Mouse (Mus musculus) neural tube, embryonic 13.5 days (tissue): ENCODE results near the gene Nsun4. TPM values are rescaled to one million over a fixed set of nuclear protein-coding genes. Genes with fewer than 3 reads are reported as not detected.
A peak's percentile ranks its signal among the peaks of the same experiment; 100 is the strongest.

Experiments used
- ATAC-seq: fragments of 200-750 bp; cut with Nextera tagmentation; 2 replicates; pipeline ENCODE4 v1.8.0; 2017; ENCODE audit warnings: low read depth, mild to moderate bottlenecking, moderate TSS enrichment, moderate library complexity
- H3K27ac ChIP-seq: fragments of 300-500 bp; sonication (generic); replicated peaks from 2 replicates; pipeline ENCODE4 v1.5.1; 2015; ENCODE audit warnings: moderate library complexity, mild to moderate bottlenecking, inconsistent platforms
- H3K27me3 ChIP-seq: fragments of 300-500 bp; sonication (generic); 2 replicates; pipeline ENCODE4 v1.6.1; 2015; ENCODE audit warnings: mild to moderate bottlenecking, inconsistent platforms
- H3K36me3 ChIP-seq: fragments of 300-500 bp; sonication (generic); 2 replicates; pipeline ENCODE4 v1.6.1; 2015; ENCODE audit warnings: mild to moderate bottlenecking, inconsistent platforms
- H3K4me1 ChIP-seq: fragments of 300-500 bp; sonication (generic); replicated peaks from 2 replicates; pipeline ENCODE4 v1.6.1; 2015; ENCODE audit warnings: inconsistent platforms
- H3K4me2 ChIP-seq: fragments of 300-500 bp; sonication (generic); 2 replicates; pipeline ENCODE4 v1.6.1; 2015; ENCODE audit warnings: inconsistent platforms, mild to moderate bottlenecking, moderate library complexity
- H3K4me3 ChIP-seq: fragments of 300-500 bp; sonication (generic); 2 replicates; pipeline ENCODE4 v1.5.1; 2015; ENCODE audit warnings: mild to moderate bottlenecking, inconsistent platforms
- H3K9ac ChIP-seq: fragments of 300-500 bp; sonication (generic); 2 replicates; pipeline ENCODE4 v1.6.1; 2015; ENCODE audit warnings: moderate library complexity, mild to moderate bottlenecking, inconsistent platforms
- H3K9me3 ChIP-seq: fragments of 300-500 bp; sonication (generic); 2 replicates; pipeline ENCODE4 v1.6.1; 2016; ENCODE audit warnings: inconsistent platforms
- WGBS: fragments of 180-500 bp; shearing (Covaris S2); methylation state at CpG from one replicate; pipeline ENCODE4 v1.1.7; 2015; 5-methylcytosine and 5-hydroxymethylcytosine counted together
- polyA plus RNA-seq: library from polyadenylated mRNA; unstranded; fragments of >200 nt; fragmentation: Nextera tagmentation; extraction: Ambion mirVana; gene quantifications from 2 replicates; pipeline ENCODE4 v1.2.1, GENCODE M21; 2015

The Nsun4 gene
- polyA plus RNA-seq = 13.7 and 17.2 TPM in 2 replicates

- Histone ChIP-seq H3K4me2 (peak within 1 kb of the TSS; percentile 73), H3K9ac (peak within 1 kb of the TSS; percentile 68), H3K27me3 (no peaks in the 10 kb centered on the region), H3K4me1 (peaks cover 19% of the 10 kb centered on the region), H3K36me3 (no peaks in the 10 kb centered on the region; the same call in 1 of the 2 replicates), H3K9me3 (no peaks in the 10 kb centered on the region), H3K27ac (peak within 1 kb of the TSS; percentile 90), H3K4me3 (peak within 1 kb of the TSS; percentile 54)
- peak; percentile 95 for ATAC-seq
- WGBS = under 1% methylated on average over 35 of the region's 35 CpGs
These were observed at the start of gene Nsun4 for GRCm38 (mm10) chr4:116053399-116053961. Gene Nsun4, minus strand, starts transcription at chr4:116053876.

GRCm38 (mm10) chr4:116100959-116101358 is 47.3 kb upstream of the Nsun4 start:
- Histone ChIP-seq H3K4me2 (no peak overlapping the region), H3K4me3 (no peak overlapping the region), H3K9me3 (no peaks in the 10 kb centered on the region), H3K4me1 (no peaks in the 10 kb centered on the region), H3K27ac (no peak overlapping the region), H3K27me3 (no peaks in the 10 kb centered on the region), H3K36me3 (peaks cover 58% of the 10 kb centered on the region), H3K9ac (no peak overlapping the region)
- no peak for ATAC-seq
- 92% methylated on average over 7 of the region's 7 CpGs for WGBS

- WGBS = 88% methylated on average over 8 of the region's 8 CpGs
- no peak overlapping the region for H3K4me2 ChIP-seq
- ATAC-seq = no peak
- H3K9me3 ChIP-seq = no peaks in the 10 kb centered on the region
- H3K4me1 ChIP-seq = no peaks in the 10 kb centered on the region
- no peaks in the 10 kb centered on the region for H3K27me3 ChIP-seq
- no peak overlapping the region for H3K4me3 ChIP-seq
- no peak overlapping the region for H3K9ac ChIP-seq
- H3K36me3 ChIP-seq = peaks cover 89% of the 10 kb centered on the region
- no peak overlapping the region for H3K27ac ChIP-seq
These were observed 43.5 kb upstream of the Nsun4 start for GRCm38 (mm10) chr4:116097211-116097610.

GRCm38 (mm10) chr4:116096291-116096690 is 42.6 kb upstream of the Nsun4 start:
- Histone ChIP-seq H3K27ac (no peak overlapping the region), H3K36me3 (peaks cover 94% of the 10 kb centered on the region), H3K4me2 (no peak overlapping the region), H3K27me3 (no peaks in the 10 kb centered on the region), H3K9ac (no peak overlapping the region), H3K9me3 (no peaks in the 10 kb centered on the region), H3K4me1 (no peaks in the 10 kb centered on the region), H3K4me3 (no peak overlapping the region)
- WGBS = 93% methylated on average over 10 of the region's 10 CpGs
- ATAC-seq = no peak

GRCm38 (mm10) chr4:116088510-116089249 is 35.0 kb upstream of the Nsun4 start:
- no peaks in the 10 kb centered on the region for H3K27me3 ChIP-seq
- peaks cover 98% of the 10 kb centered on the region for H3K36me3 ChIP-seq
- no peak overlapping the region for H3K9ac ChIP-seq
- no peak overlapping the region for H3K27ac ChIP-seq
- H3K4me1 ChIP-seq = no peaks in the 10 kb centered on the region
- H3K4me2 ChIP-seq = no peak overlapping the region
- no peak for ATAC-seq
- H3K4me3 ChIP-seq = no peak overlapping the region
- WGBS = 91% methylated on average over 23 of the region's 23 CpGs
- no peaks in the 10 kb centered on the region for H3K9me3 ChIP-seq

GRCm38 (mm10) chr4:116077240-116078095 is 23.8 kb upstream of the Nsun4 start:
- H3K4me2 ChIP-seq = peak overlapping the region; percentile 94
- peak overlapping the region; percentile 94; the same call in 1 of the 2 replicates for H3K27ac ChIP-seq
- H3K9me3 ChIP-seq = no peaks in the 10 kb centered on the region
- H3K9ac ChIP-seq = peak overlapping the region; percentile 99
- H3K4me3 ChIP-seq = peak overlapping the region; percentile 94
- H3K36me3 ChIP-seq = peaks cover 30% of the 10 kb centered on the region
- 71% methylated on average over 3 of the region's 3 CpGs for WGBS
- no peak for ATAC-seq
- no peaks in the 10 kb centered on the region for H3K27me3 ChIP-seq
- H3K4me1 ChIP-seq = peaks cover 35% of the 10 kb centered on the region

- peak; percentile 3 for ATAC-seq
- WGBS = 3% methylated on average over 36 of the region's 37 CpGs
These were observed 22.9 kb upstream of the Nsun4 start for GRCm38 (mm10) chr4:116076369-116077231.

GRCm38 (mm10) chr4:116075631-116076368 is 22.1 kb upstream of the Nsun4 start:
- ATAC-seq = peak; percentile 77
- H3K27me3 ChIP-seq = no peaks in the 10 kb centered on the region
- H3K36me3 ChIP-seq = peaks cover 14% of the 10 kb centered on the region
- WGBS = under 1% methylated on average over 77 of the region's 77 CpGs
- peaks cover 39% of the 10 kb centered on the region for H3K4me1 ChIP-seq
- H3K4me3 ChIP-seq = peak overlapping the region; percentile 94
- H3K9ac ChIP-seq = peak overlapping the region; percentile 99
- H3K4me2 ChIP-seq = peak overlapping the region; percentile 94
- no peaks in the 10 kb centered on the region for H3K9me3 ChIP-seq
- H3K27ac ChIP-seq = peak overlapping the region; percentile 94

More at GRCm38 (mm10) chr4:116076369-116077231, 22.9 kb upstream of the Nsun4 start:
- Histone ChIP-seq H3K27ac (peak overlapping the region; percentile 94), H3K4me2 (peak overlapping the region; percentile 94), H3K4me3 (peak overlapping the region; percentile 94), H3K9me3 (no peaks in the 10 kb centered on the region), H3K4me1 (peaks cover 39% of the 10 kb centered on the region), H3K27me3 (no peaks in the 10 kb centered on the region), H3K36me3 (peaks cover 22% of the 10 kb centered on the region), H3K9ac (peak overlapping the region; percentile 99)

- Histone ChIP-seq H3K9ac (peak within 1 kb of the TSS; percentile 99), H3K9me3 (no peaks in the 10 kb centered on the region), H3K27me3 (no peaks in the 10 kb centered on the region), H3K4me2 (peak within 1 kb of the TSS; percentile 94), H3K27ac (peak within 1 kb of the TSS; percentile 94), H3K36me3 (peaks cover 14% of the 10 kb centered on the region), H3K4me3 (peak within 1 kb of the TSS; percentile 94), H3K4me1 (peaks cover 39% of the 10 kb centered on the region)
- WGBS = under 1% methylated on average over 55 of the region's 55 CpGs
- peak; percentile 95 for ATAC-seq
These were observed 21.4 kb upstream of the Nsun4 start, which contains the start of the genes Uqcrh and Lrrc41 for GRCm38 (mm10) chr4:116074861-116075620. Gene Uqcrh, minus strand, starts transcription at chr4:116075071. Gene Lrrc41, plus strand, starts transcription at chr4:116075269.

GRCm38 (mm10) chr4:116074145-116074675 is 20.5 kb upstream of the Nsun4 start:
- peak overlapping the region; percentile 94 for H3K4me2 ChIP-seq
- 2% methylated on average over 8 of the region's 8 CpGs for WGBS
- H3K9me3 ChIP-seq = no peaks in the 10 kb centered on the region
- peak overlapping the region; percentile 94 for H3K4me3 ChIP-seq
- H3K4me1 ChIP-seq = peaks cover 39% of the 10 kb centered on the region
- H3K27ac ChIP-seq = no peak overlapping the region
- no peak for ATAC-seq
- peak overlapping the region; percentile 99 for H3K9ac ChIP-seq
- H3K36me3 ChIP-seq = peaks cover 15% of the 10 kb centered on the region
- no peaks in the 10 kb centered on the region for H3K27me3 ChIP-seq
